Mouse (Mus musculus): ENCODE measurements around the gene Qtrt2. TPM values are rescaled to one million over a fixed set of nuclear protein-coding genes. Genes with fewer than 3 reads are reported as not detected.

Qtrt2 gene
- polyA plus RNA-seq, 2 experiments: 31.2 to 57.5 TPM

GRCm38 (mm10) chr16:43925846-43926245 lies 763 bp downstream of the Qtrt2 start:
- no peak overlapping the region for H3K9ac ChIP-seq (ENCODE audit: low read depth, low read length, severe bottlenecking)
- ATAC-seq (ENCODE audit: low FRiP score, low read depth) (no peak), DNase-seq (ENCODE audit: low spot score) (no peak)
- no peak overlapping the region for H3K4me2 ChIP-seq (replicated peaks; ENCODE audit: low read depth, low read length, severe bottlenecking)
- H3K27me3 ChIP-seq (ENCODE audit: control insufficient read depth, insufficient read depth, low read length): no peaks in the 10 kb centered on the region
- no peaks in the 10 kb centered on the region for H3K9me3 ChIP-seq (ENCODE audit: control insufficient read depth, low read length)
- H3K27ac ChIP-seq (replicated peaks; ENCODE audit: low read depth, low read length): no peak overlapping the region
- H3K4me3 ChIP-seq (replicated peaks; ENCODE audit: low read length): no peak overlapping the region
- TF ChIP-seq POLR2A (IDR thresholded peaks at IDR 0.05; ENCODE audit: borderline replicate concordance, extremely low read depth, insufficient read depth, insufficient read length): no peak
- H3K36me3 ChIP-seq (ENCODE audit: control insufficient read depth, insufficient read depth, low read length): no peaks in the 10 kb centered on the region
- 64% methylated on average over 1 of the region's 1 CpGs for WGBS
- no peaks in the 10 kb centered on the region for H3K4me1 ChIP-seq (ENCODE audit: control insufficient read depth, insufficient read depth, low read length)

- no peaks in the 10 kb centered on the region for H3K4me1 ChIP-seq (ENCODE audit: control insufficient read depth, insufficient read depth, low read length)
- DNase-seq (ENCODE audit: low spot score): no peak
- TF ChIP-seq POLR2A (IDR thresholded peaks at IDR 0.05; ENCODE audit: borderline replicate concordance, extremely low read depth, insufficient read depth, insufficient read length): no peak
- H3K4me2 ChIP-seq (replicated peaks; ENCODE audit: low read depth, low read length, severe bottlenecking): no peak overlapping the region
- no peaks in the 10 kb centered on the region for H3K27me3 ChIP-seq (ENCODE audit: control insufficient read depth, insufficient read depth, low read length)
- H3K9me3 ChIP-seq (ENCODE audit: control insufficient read depth, low read length): no peaks in the 10 kb centered on the region
- ATAC-seq (ENCODE audit: low FRiP score, low read depth): no peak
- H3K36me3 ChIP-seq (ENCODE audit: control insufficient read depth, insufficient read depth, low read length): no peaks in the 10 kb centered on the region
- no peak overlapping the region for H3K9ac ChIP-seq (ENCODE audit: low read depth, low read length, severe bottlenecking)
- WGBS: 69% methylated on average over 6 of the region's 6 CpGs
- H3K4me3 ChIP-seq (replicated peaks; ENCODE audit: low read length): no peak overlapping the region
- no peak overlapping the region for H3K27ac ChIP-seq (replicated peaks; ENCODE audit: low read depth, low read length)
Measured at GRCm38 (mm10) chr16:43925001-43925558, 1.5 kb downstream of the Qtrt2 start.

- H3K4me2 ChIP-seq (replicated peaks; ENCODE audit: low read depth, low read length, severe bottlenecking): no peak overlapping the region
- H3K36me3 ChIP-seq (ENCODE audit: control insufficient read depth, insufficient read depth, low read length): no peaks in the 10 kb centered on the region
- no peaks in the 10 kb centered on the region for H3K4me1 ChIP-seq (ENCODE audit: control insufficient read depth, insufficient read depth, low read length)
- no peaks in the 10 kb centered on the region for H3K27me3 ChIP-seq (ENCODE audit: control insufficient read depth, insufficient read depth, low read length)
- ATAC-seq (ENCODE audit: low FRiP score, low read depth) (no peak), DNase-seq (ENCODE audit: low spot score) (no peak)
- no peak overlapping the region for H3K27ac ChIP-seq (replicated peaks; ENCODE audit: low read depth, low read length)
- no peak overlapping the region for H3K4me3 ChIP-seq (replicated peaks; ENCODE audit: low read length)
- no peak overlapping the region for H3K9ac ChIP-seq (ENCODE audit: low read depth, low read length, severe bottlenecking)
- TF ChIP-seq POLR2A (IDR thresholded peaks at IDR 0.05; ENCODE audit: borderline replicate concordance, extremely low read depth, insufficient read depth, insufficient read length): no peak
- 63% methylated on average over 3 of the region's 3 CpGs for WGBS
- no peaks in the 10 kb centered on the region for H3K9me3 ChIP-seq (ENCODE audit: control insufficient read depth, low read length)
Measured at GRCm38 (mm10) chr16:43922630-43923029, 4.0 kb downstream of the Qtrt2 start.

GRCm38 (mm10) chr16:43922024-43922423 lies 4.6 kb downstream of the Qtrt2 start:
- 59% methylated on average over 2 of the region's 2 CpGs for WGBS
- Histone ChIP-seq H3K27me3 (ENCODE audit: control insufficient read depth, insufficient read depth, low read length) (no peaks in the 10 kb centered on the region), H3K9ac (ENCODE audit: low read depth, low read length, severe bottlenecking) (no peak overlapping the region), H3K4me1 (ENCODE audit: control insufficient read depth, insufficient read depth, low read length) (no peaks in the 10 kb centered on the region), H3K27ac (replicated peaks; ENCODE audit: low read depth, low read length) (no peak overlapping the region), H3K36me3 (ENCODE audit: control insufficient read depth, insufficient read depth, low read length) (no peaks in the 10 kb centered on the region), H3K4me2 (replicated peaks; ENCODE audit: low read depth, low read length, severe bottlenecking) (no peak overlapping the region), H3K9me3 (ENCODE audit: control insufficient read depth, low read length) (no peaks in the 10 kb centered on the region), H3K4me3 (replicated peaks; ENCODE audit: low read length) (no peak overlapping the region)
- ATAC-seq (ENCODE audit: low FRiP score, low read depth): no peak
- DNase-seq (ENCODE audit: low spot score): no peak
- no peak for TF ChIP-seq POLR2A (IDR thresholded peaks at IDR 0.05; ENCODE audit: borderline replicate concordance, extremely low read depth, insufficient read depth, insufficient read length)

- Histone ChIP-seq H3K4me1 (ENCODE audit: control insufficient read depth, insufficient read depth, low read length) (no peaks in the 10 kb centered on the region), H3K9ac (ENCODE audit: low read depth, low read length, severe bottlenecking) (no peak overlapping the region), H3K36me3 (ENCODE audit: control insufficient read depth, insufficient read depth, low read length) (no peaks in the 10 kb centered on the region), H3K27ac (replicated peaks; ENCODE audit: low read depth, low read length) (no peak overlapping the region), H3K4me2 (replicated peaks; ENCODE audit: low read depth, low read length, severe bottlenecking) (no peak overlapping the region), H3K9me3 (ENCODE audit: control insufficient read depth, low read length) (no peaks in the 10 kb centered on the region), H3K27me3 (ENCODE audit: control insufficient read depth, insufficient read depth, low read length) (no peaks in the 10 kb centered on the region), H3K4me3 (replicated peaks; ENCODE audit: low read length) (no peak overlapping the region)
- TF ChIP-seq POLR2A (IDR thresholded peaks at IDR 0.05; ENCODE audit: borderline replicate concordance, extremely low read depth, insufficient read depth, insufficient read length): no peak
- DNase-seq (ENCODE audit: low spot score) (no peak), ATAC-seq (ENCODE audit: low FRiP score, low read depth) (no peak)
- WGBS: 93% methylated on average over 3 of the region's 3 CpGs
Measured at GRCm38 (mm10) chr16:43918867-43919266, 7.7 kb downstream of the Qtrt2 start.

- H3K9ac ChIP-seq (ENCODE audit: low read depth, low read length, severe bottlenecking): no peak overlapping the region
- WGBS: 82% methylated on average over 2 of the region's 2 CpGs
- DNase-seq (ENCODE audit: low spot score) (no peak), ATAC-seq (ENCODE audit: low FRiP score, low read depth) (no peak)
- no peaks in the 10 kb centered on the region for H3K27me3 ChIP-seq (ENCODE audit: control insufficient read depth, insufficient read depth, low read length)
- TF ChIP-seq POLR2A (IDR thresholded peaks at IDR 0.05; ENCODE audit: borderline replicate concordance, extremely low read depth, insufficient read depth, insufficient read length): no peak
- H3K9me3 ChIP-seq (ENCODE audit: control insufficient read depth, low read length): no peaks in the 10 kb centered on the region
- no peaks in the 10 kb centered on the region for H3K4me1 ChIP-seq (ENCODE audit: control insufficient read depth, insufficient read depth, low read length)
- H3K36me3 ChIP-seq (ENCODE audit: control insufficient read depth, insufficient read depth, low read length): no peaks in the 10 kb centered on the region
- H3K4me3 ChIP-seq (replicated peaks; ENCODE audit: low read length): no peak overlapping the region
- H3K27ac ChIP-seq (replicated peaks; ENCODE audit: low read depth, low read length): no peak overlapping the region
- H3K4me2 ChIP-seq (replicated peaks; ENCODE audit: low read depth, low read length, severe bottlenecking): no peak overlapping the region
Measured at GRCm38 (mm10) chr16:43908881-43909280, 17.7 kb downstream of the Qtrt2 start.
